ENCODE assay signal across 8 mouse cellular contexts in the genomic region with DNA sequence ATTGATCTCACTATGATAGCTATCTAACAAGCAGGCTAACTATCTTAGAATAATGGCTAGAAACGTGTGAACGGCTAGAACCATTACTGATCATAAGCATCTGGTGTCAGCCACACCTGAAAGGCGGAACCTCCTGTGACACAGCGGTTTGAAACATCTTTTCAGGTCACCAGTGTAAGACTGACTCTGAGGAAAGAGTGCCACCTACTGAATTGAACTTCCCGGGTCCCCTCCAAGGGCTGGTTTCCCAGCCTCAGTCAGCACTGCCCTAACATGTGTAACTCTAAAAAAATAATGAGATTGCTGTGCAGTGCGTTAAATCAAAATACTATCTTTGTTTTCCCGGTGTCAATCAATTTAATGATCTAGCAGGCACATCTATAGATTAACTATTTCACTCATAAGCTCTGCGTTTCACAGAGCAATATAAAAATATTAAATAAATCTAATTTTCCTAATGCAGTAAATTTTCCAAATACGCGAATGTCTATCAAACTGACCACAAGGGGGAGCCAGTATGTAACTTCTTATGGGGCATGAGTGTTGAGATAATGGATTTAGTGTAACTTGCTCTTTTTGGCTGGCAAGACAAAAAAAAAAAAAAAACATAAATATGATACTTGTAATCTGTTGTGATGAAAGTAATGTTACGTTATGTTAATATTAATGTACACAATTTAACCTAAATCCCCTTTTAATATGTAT. TPM values are rescaled to one million over a fixed set of nuclear protein-coding genes. Genes with fewer than 3 reads are reported as not detected.
DNase-seq lines count a peak whose midpoint lies in the region; ATAC-seq and TF ChIP-seq lines count a peak whose summit lies in the region.

No protein-coding gene starts in this region.

- TF ChIP-seq CTCF in stomach, postnatal 0 days (IDR thresholded peaks at IDR 0.05; ENCODE audit: low read depth): peak; percentile 76

- WGBS in midbrain, embryonic 11.5 days: 28% methylated on average over 11 of the region's 11 CpGs
- WGBS in midbrain, embryonic 10.5 days: 34% methylated on average over 11 of the region's 11 CpGs
- WGBS in stomach, postnatal 0 days: 25% methylated on average over 11 of the region's 11 CpGs

- H3K9me3 ChIP-seq in midbrain, embryonic 11.5 days (ENCODE audit: control insufficient read depth, low read length): no peaks in the 10 kb centered on the region
- no peaks in the 10 kb centered on the region for H3K9me3 ChIP-seq in midbrain, embryonic 10.5 days (replicated peaks)
- no peaks in the 10 kb centered on the region for H3K9me3 ChIP-seq in stomach, postnatal 0 days (ENCODE audit: control insufficient read depth, low read length)

- no peak overlapping the region for H3K4me2 ChIP-seq in midbrain, embryonic 11.5 days
- no peak overlapping the region for H3K4me2 ChIP-seq in stomach, postnatal 0 days (replicated peaks; ENCODE audit: low read depth)

- H3K9ac ChIP-seq in midbrain, embryonic 11.5 days (ENCODE audit: low read length): no peak overlapping the region
- H3K9ac ChIP-seq in stomach, postnatal 0 days (ENCODE audit: low read length): no peak overlapping the region

- no peaks in the 10 kb centered on the region for H3K27me3 ChIP-seq in midbrain, embryonic 11.5 days (ENCODE audit: control insufficient read depth, insufficient read depth, low read length)
- H3K27me3 ChIP-seq in midbrain, embryonic 10.5 days (ENCODE audit: low read depth, poor library complexity, severe bottlenecking): peaks cover 6% of the 10 kb centered on the region
- no peaks in the 10 kb centered on the region for H3K27me3 ChIP-seq in stomach, postnatal 0 days (ENCODE audit: control insufficient read depth, insufficient read depth, low read length)

- no peaks in the 10 kb centered on the region for H3K36me3 ChIP-seq in midbrain, embryonic 11.5 days (ENCODE audit: control insufficient read depth, insufficient read depth, low read length)
- no peaks in the 10 kb centered on the region for H3K36me3 ChIP-seq in midbrain, embryonic 10.5 days
- no peaks in the 10 kb centered on the region for H3K36me3 ChIP-seq in stomach, postnatal 0 days (ENCODE audit: control insufficient read depth, insufficient read depth, low read length)

- peak; percentile 6 for DNase-seq in gastrocnemius, adult 18-20 months (ENCODE audit: low spot score)
- no peak for DNase-seq in gastrocnemius, postnatal 25 days
- DNase-seq in midbrain, embryonic 11.5 days (ENCODE audit: low spot score, missing footprints): no peak
- no peak for DNase-seq in midbrain, embryonic 10.5 days (ENCODE audit: low spot score)
- DNase-seq in cerebellum, postnatal 10 days: peak; percentile 66 to 83
- DNase-seq in kidney, postnatal 36 days: peak; percentile 22 to 54
- DNase-seq in stomach, postnatal 0 days (ENCODE audit: low spot score): no peak
- no peak for DNase-seq in natural killer cell, adult 2 months (ENCODE audit: low spot score in 2 of 2)

- peak; percentile 33; the same call in 1 of the 2 replicates for ATAC-seq in midbrain, embryonic 11.5 days (ENCODE audit: low FRiP score)
- no peak for ATAC-seq in stomach, postnatal 0 days (ENCODE audit: low FRiP score, low TSS enrichment)

- H3K27ac ChIP-seq in midbrain, embryonic 11.5 days (ENCODE audit: low read depth, low read length): no peak overlapping the region
- no peak overlapping the region for H3K27ac ChIP-seq in midbrain, embryonic 10.5 days (replicated peaks)
- no peak overlapping the region for H3K27ac ChIP-seq in stomach, postnatal 0 days (replicated peaks)

- no peak overlapping the region for H3K4me3 ChIP-seq in midbrain, embryonic 11.5 days (ENCODE audit: low read depth, low read length)
- no peak overlapping the region for H3K4me3 ChIP-seq in midbrain, embryonic 10.5 days
- H3K4me3 ChIP-seq in stomach, postnatal 0 days (ENCODE audit: low read depth, low read length): no peak overlapping the region

- no peak for TF ChIP-seq EP300 in stomach, postnatal 0 days (optimal IDR thresholded peaks at IDR 0.05)

- H3K4me1 ChIP-seq in midbrain, embryonic 11.5 days (ENCODE audit: control insufficient read depth, insufficient read depth, low read length): no peaks in the 10 kb centered on the region
- H3K4me1 ChIP-seq in midbrain, embryonic 10.5 days: peaks cover 6% of the 10 kb centered on the region
- no peaks in the 10 kb centered on the region for H3K4me1 ChIP-seq in stomach, postnatal 0 days (replicated peaks; ENCODE audit: control insufficient read depth, insufficient read depth)

RNA-seq across cellular contexts. Expression of a gene that starts 5.1 kb away (rescaled TPM):
- total RNA-seq in gastrocnemius, adult 18-20 months (2021): under 1 TPM; 0.24 to 0.32 TPM
- total RNA-seq in gastrocnemius, postnatal 25 days (2021): under 1 TPM; 0.69 to 0.83 TPM
- 3.3 and 4.3 TPM in 2 replicates for polyA plus RNA-seq in midbrain, embryonic 11.5 days (2014; fragmentation: Nextera tagmentation; extraction: Ambion mirVana)
- 3.0 and 3.7 TPM in 2 replicates for polyA plus RNA-seq in midbrain, embryonic 10.5 days (2016; fragmentation: Nextera tagmentation; extraction: Ambion mirVana)
- 2.4 and 2.5 TPM in 2 replicates for polyA plus RNA-seq in stomach, postnatal 0 days (2015; fragmentation: Nextera tagmentation; extraction: Ambion mirVana)

Comparison
In these comparisons a context has a peak if more than half of its experiments do, and no peak if none do; other contexts are left out.
1. DNase-seq: peak in gastrocnemius, adult 18-20 months (single experiment), cerebellum, postnatal 10 days (2 of 2) and kidney, postnatal 36 days (2 of 2); none in gastrocnemius, postnatal 25 days (single experiment), midbrain, embryonic 11.5 days (single experiment), midbrain, embryonic 10.5 days (single experiment), stomach, postnatal 0 days (single experiment) and natural killer cell, adult 2 months (0 of 2).